Mouse (Mus musculus) layer of hippocampus, adult 9-10 months (tissue): Measurements from ENCODE around the gene Krt86.

Source experiments
- DNase-seq: peaks from one replicate; pipeline ENCODE4 v3.0.0; 2022; ENCODE audit warnings: low spot score

The Krt86 gene

DNA sequence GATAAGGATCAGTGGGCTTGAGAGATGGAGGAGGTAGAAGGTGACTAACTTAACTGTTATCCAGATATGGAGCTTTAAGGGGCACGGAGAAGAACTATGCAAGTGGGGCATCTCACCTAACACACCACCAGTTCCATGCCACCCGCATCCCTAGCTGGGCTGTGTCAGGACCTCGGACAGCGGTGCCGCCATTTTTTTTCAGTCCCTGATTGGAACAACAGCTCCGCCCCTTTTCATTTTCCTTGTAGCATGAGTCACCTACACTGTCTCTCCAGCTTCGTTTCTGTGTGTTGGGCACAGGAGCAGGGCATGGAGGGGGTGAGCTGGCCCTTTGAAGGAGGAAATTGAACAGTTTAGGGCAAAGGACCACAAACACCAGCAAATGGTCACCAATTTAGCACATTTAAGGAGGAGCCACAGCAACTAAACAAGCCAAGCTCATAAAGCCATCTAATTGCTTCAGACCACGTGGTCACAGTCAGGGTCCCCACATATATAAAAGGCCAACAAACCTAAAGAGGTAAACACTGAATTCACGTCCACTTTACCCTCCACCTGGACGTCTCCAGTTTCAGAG is at the start of gene Krt86:
TSS of gene Krt86 (plus strand) at position 527 of the 577 bp plus-strand sequence.
- DNase-seq, result no peak

- DNase-seq, result no peak
Observed at GRCm38 (mm10) chr15:101424914-101425313, 48.4 kb upstream of the Krt86 start.

- DNase-seq, result no peak
Observed at GRCm38 (mm10) chr15:101436611-101437010, 36.7 kb upstream of the Krt86 start.

DNA sequence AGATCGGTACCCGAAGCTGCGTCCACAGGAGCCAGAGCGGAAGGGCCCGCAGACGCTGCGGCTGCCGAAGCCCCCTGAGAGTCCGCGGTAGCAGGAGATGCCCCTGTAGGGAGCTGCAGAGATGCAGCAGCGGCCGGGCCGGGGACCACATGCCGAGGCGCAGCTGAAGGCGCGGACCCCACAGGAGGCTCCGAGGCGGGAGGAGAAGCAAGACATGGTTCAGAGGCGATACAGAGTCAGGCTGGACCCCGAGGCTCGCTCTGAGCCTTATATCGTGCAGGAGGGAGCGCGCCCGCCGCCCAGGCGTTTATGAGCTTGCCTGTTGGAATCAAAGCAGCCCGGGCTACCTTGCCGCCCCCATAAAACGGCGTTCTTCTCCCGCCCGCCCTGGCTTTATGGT is 34.7 kb upstream of the Krt86 start, which contains the start of gene Krt87:
TSS of gene Krt87 (minus strand) at position 250 of the 400 bp plus-strand sequence.
- DNase-seq, result no peak

- DNase-seq, result no peak
Observed at GRCm38 (mm10) chr15:101440837-101441236, 32.4 kb upstream of the Krt86 start.

DNA sequence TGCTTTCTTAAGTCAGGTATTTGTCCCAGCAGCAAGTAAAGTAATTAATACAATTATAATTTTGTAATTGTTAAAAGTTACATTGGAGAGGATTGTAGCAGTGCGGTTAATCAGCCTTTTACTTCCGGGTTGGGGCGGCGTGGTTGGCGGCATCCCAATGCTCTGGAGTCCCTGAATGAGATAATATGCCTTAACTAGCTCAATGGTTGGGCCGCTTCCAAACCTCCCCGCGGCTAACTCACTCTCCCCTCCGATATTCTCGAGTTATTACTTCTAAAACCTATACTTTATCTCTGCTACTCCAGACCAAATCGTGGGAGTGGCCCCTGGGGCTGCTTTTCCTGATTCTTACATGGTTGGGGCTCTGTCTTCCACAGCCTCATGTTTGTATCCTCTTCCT is 26.7 kb upstream of the Krt86 start:
- DNase-seq, result no peak

DNA sequence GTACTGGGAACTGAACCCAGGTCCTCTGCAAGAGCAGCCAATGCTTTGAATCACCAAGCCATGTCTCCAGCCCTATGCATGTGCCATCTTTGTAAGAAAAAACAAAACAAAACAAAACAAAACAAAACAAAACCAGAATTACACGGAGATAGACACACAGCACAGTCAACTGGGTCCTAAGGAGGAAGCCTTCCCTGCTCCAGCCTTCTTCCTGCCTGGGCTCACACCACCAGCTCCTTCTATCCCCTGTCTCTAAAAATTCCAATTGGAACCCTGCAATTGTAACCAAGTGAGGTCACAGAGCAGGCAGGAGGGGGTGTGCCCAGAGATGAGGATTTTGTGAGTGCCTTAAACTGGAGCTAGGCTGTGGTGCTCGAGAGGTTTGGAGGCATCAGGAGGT is 25.8 kb upstream of the Krt86 start, which contains the start of gene Krt88:
TSS of gene Krt88 (plus strand) at position 301 of the 400 bp plus-strand sequence.
- no peak for DNase-seq

DNA sequence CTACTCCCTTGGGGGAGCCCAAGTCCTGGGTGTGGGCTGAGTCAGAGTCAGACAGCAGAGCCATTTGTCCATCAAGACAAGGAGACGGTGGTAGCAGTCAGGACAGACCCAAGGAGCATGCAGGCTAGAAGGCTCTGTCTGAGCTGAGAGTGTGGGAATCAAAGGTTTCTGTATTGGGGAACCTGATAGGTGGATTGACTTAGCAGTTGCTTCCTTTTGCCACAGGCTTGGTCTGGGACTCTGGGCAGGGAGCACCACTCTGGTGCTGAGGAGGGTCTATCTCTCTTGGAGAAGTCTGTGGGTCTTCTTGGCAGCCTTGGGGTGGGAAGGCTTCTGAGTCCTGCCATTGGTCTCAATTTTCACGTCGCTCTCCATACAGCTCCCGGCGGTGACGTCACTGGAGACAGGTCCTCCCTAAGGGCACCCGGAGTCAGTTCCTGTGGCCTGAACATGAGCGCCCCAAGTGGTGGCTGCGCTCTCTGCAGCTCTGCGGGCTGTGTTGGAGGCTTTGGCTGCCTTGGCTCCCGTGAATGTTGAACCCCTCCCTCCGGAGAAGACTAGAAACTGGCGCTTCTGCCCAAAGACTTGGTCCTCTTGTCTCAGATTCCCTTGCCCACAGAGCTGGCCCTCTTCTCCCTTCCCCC is 20.1 kb upstream of the Krt86 start:
- DNase-seq, result peak; percentile 40

DNA sequence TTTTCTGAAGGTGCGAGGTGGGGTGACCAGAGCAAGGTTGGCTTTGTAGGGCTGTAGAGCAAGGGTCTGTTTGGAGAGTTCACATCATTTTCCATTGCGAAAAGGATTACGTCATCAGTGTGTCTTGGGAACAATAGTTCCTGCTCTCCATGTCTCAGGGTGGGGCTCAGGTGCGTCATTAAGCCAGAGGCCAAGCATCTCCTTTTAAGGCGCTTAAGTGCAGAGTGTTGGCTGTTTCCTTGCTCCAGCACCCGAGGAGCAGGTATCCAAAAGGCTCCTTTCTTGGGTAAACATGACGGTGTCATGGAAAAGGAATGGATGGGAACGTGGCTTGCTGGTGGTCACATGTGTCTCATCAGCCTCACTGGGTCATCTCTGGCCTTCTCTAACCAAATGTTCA is 18.5 kb upstream of the Krt86 start:
- no peak for DNase-seq

DNA sequence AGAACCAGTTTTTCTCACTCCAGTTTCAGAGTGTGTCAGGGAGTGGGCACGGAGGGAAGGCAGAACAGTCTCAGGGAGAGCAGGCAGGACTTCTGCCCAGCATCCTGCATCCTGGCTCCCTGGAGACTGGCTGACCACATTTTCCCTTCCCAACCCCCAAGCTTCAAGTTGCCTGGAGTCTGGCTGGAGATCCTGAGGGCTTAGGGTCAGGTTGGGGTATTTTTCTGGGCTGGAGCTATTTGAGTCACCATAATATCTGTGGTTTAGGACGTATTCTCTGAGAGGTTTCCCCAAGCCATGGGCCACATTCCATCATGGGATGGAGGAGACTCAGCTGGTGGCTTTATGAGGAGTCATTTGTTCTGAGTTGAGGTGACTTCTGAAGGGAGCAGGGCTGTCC is 18.0 kb upstream of the Krt86 start:
- DNase-seq, result no peak

- no peak for DNase-seq
Observed at GRCm38 (mm10) chr15:101455891-101456290, 17.4 kb upstream of the Krt86 start.

GRCm38 (mm10) chr15:101458361-101458930 is 14.8 kb upstream of the Krt86 start:
- DNase-seq, result no peak

DNA sequence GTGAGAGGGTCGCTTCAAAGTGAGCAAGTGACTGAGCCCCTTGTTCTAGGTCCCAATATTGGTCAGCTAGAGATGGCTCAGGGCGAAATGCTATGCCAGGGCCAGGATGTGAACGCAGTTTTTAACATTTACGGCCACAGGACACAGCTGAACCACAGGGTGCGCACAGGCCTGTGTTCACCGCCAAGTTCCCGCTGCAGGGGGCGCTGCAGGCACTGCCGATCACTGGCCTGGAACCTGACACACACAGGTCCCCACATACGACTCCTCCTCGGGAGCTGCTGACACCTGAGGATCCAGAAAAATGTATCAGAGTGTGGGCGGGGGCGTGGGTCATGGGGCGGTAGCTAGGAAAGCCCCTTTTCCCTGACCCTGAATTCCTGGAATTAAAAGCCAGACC is 14.0 kb upstream of the Krt86 start:
- DNase-seq, result no peak

DNA sequence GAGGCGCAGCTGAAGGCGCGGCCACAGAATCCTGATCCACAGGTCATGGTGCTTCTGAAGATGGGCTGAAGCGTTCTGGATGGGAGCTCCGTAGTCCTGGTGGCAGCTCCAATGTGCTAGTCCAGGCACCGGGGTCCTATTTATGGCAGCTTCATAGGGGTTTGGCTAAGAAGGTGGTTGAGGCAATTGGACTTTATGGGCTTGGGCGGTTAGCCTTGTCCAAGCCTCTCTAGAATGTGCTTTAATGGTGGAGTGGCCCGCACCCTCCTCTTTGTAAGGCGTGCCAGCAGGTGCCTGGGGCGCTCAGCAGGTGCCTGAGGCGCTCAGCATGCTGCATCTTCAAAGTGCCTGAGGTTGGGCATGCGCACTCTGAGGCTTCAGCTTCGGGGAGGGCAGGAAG is 9.6 kb upstream of the Krt86 start, which contains the start of gene Krt81:
TSS of gene Krt81 (minus strand) at position 101 of the 400 bp plus-strand sequence.
- DNase-seq, result no peak

DNA sequence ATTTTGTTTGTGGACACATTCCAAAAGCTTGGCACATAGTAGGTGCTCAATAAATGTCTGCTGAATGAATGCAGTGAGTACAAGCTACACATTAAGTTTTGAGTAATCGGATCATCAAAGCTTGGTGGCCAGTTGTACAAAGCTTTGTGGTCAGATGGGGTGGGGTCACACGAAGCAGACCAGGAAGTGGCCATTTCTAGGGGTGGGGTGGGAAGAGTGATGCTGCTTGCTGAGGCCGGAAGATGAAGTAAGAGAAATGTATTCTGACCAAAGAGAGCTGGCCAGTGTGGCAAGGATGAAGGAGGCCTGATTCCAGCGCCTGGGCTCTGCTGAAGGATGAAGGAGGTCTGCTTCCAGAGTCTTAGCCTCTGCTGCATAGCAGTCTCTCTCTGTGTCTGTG is 4.2 kb upstream of the Krt86 start:
- no peak for DNase-seq

DNA sequence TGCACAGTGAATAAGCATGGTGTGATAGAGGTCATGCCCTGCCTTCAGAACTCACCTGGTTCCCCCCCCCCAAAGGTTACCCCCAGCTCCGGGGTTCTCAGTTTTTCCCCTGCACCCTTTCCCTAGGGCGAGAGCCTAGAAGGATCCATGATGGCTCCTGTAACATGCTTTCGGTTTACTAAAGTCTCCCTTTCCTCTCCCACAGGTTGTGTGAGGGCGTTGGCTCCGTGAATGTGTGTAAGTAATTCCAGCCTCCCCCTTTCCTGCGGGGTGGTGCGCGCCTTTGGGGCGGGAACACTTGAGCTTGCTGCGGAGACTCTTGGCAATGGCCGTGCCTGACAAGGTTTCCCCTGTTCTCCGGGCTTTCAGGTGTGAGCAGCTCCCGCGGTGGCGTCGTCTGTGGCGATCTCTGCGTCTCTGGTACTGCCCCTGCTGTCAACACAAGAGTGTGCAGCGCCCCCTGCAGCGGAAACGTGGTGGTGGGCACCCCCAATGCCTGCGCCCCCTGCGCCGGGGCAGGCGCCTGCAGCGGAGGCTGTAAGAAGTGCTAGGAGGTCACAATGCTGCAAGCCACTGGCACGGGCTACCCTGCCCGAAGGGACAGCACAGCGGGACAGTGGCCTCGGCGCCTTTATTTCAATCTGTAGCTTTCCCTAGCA is 5.9 kb downstream of the Krt86 start:
- DNase-seq, result no peak

DNA sequence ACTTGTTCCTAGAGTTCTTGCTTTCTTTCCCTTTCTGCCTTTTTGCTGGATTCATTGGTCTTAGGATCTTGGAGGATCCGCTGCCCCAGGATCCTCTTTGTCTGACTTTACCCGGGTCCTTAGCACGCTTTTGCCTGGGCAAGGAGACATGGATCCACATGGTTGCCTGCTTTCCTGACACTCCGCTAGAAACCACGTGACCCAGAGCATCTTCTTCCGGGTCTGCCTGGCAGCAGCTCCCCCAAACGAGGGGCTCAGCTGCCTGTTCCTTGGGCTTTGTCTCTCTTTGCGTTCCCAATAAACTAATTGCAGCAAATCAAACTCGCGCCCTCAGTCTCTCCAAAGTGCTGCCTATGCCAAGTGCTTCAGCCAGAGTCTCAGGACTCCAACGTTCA is 6.4 kb downstream of the Krt86 start:
- DNase-seq, result no peak

- no peak for DNase-seq
Observed at GRCm38 (mm10) chr15:101482056-101482455, 8.8 kb downstream of the Krt86 start.

GRCm38 (mm10) chr15:101483646-101484045 is 10.4 kb downstream of the Krt86 start:
- no peak for DNase-seq

- DNase-seq, result no peak
Observed at GRCm38 (mm10) chr15:101484939-101485338, 11.7 kb downstream of the Krt86 start.

- DNase-seq, result no peak
Observed at GRCm38 (mm10) chr15:101485911-101486635, 12.8 kb downstream of the Krt86 start.

DNA sequence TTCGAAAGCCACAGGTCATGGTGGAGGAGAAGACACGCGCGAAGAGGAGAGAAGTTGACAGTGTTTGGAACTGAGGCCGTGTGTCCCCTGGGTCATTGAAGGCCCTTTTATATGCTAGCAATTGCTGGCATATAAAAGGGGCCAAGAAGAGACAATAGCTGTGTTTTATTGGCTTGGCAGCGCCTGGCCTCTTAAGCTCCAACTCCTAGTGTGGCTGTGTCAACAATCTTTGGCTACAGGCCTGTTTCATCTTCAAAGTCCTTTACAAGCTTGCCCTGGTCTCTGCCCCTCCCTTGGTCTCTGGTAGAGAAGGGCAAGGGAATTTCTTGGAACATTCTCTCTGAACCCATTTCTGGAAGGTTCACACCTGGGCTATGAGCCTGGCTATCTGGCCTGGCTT is 18.2 kb downstream of the Krt86 start, which contains the start of gene Krt83:
TSS of gene Krt83 (minus strand) at position 82 of the 400 bp plus-strand sequence.
- DNase-seq, result no peak
